Mouse (Mus musculus) ES-E14 (cell line): Measurements from ENCODE around the gene Fam83d.

ENCODE experiments used
- CHD2 ChIP-seq: IDR thresholded peaks from 2 replicates; pipeline ENCODE4 v1.6.1; 2014; ENCODE audit warnings: mild to moderate bottlenecking, low read depth, low read length, inconsistent platforms
- MAFK ChIP-seq: IDR thresholded peaks from 2 replicates; pipeline ENCODE4 v1.6.1; 2014; ENCODE audit warnings: mild to moderate bottlenecking, low read depth, low read length, inconsistent platforms; ENCODE audit not compliant: insufficient read depth
- ZC3H11A ChIP-seq: IDR thresholded peaks from 2 replicates; pipeline ENCODE4 v1.6.1; 2012; ENCODE audit warnings: low read depth, mild to moderate bottlenecking, inconsistent platforms, low read length, borderline replicate concordance

- TF ChIP-seq CHD2 (no peak), MAFK (no peak), ZC3H11A (no peak)
Measured at GRCm38 (mm10) chr2:158742431-158742830, 25.5 kb upstream of the Fam83d start.
